Mouse (Mus musculus): ENCODE measurements around the gene Ndufb3. TPM values are rescaled to one million over a fixed set of nuclear protein-coding genes. Genes with fewer than 3 reads are reported as not detected.
"Not testable (repeated sequence)": the region's sequence is repeated elsewhere in the genome, so short reads cannot be mapped to it uniquely, and the experiment has no call there.

Ndufb3 gene
- polyA plus RNA-seq, 1 experiment from 2014 or later: 85.7 TPM

- no peaks in the 10 kb centered on the region for H3K79me2 ChIP-seq (ENCODE audit: inconsistent target)
- no peak overlapping the region for H3K4me3 ChIP-seq (ENCODE audit: inconsistent target)
- H3K27ac ChIP-seq: no peak overlapping the region
- H3K36me3 ChIP-seq (ENCODE audit: inconsistent target): no peaks in the 10 kb centered on the region
- WGBS (ENCODE audit: missing documents): 17% methylated on average over 4 of the region's 4 CpGs
Observed at GRCm38 (mm10) chr1:58603738-58604137, 17.6 kb downstream of the Ndufb3 start.

- H3K79me2 ChIP-seq (ENCODE audit: inconsistent target); H3K27ac ChIP-seq; H3K4me3 ChIP-seq (ENCODE audit: inconsistent target); H3K36me3 ChIP-seq (ENCODE audit: inconsistent target): not testable (repeated sequence)
- WGBS (ENCODE audit: missing documents): 98% methylated on average over 5 of the region's 5 CpGs
Observed at GRCm38 (mm10) chr1:58609591-58609990, 23.4 kb downstream of the Ndufb3 start.

- Histone ChIP-seq H3K79me2 (ENCODE audit: inconsistent target) (no peaks in the 10 kb centered on the region), H3K4me3 (ENCODE audit: inconsistent target) (no peak overlapping the region), H3K36me3 (ENCODE audit: inconsistent target) (no peaks in the 10 kb centered on the region), H3K27ac (no peak overlapping the region)
- WGBS (ENCODE audit: missing documents): 93% methylated on average over 1 of the region's 1 CpGs
Observed at GRCm38 (mm10) chr1:58610166-58610565, 24.0 kb downstream of the Ndufb3 start.

- no peak overlapping the region for H3K4me3 ChIP-seq (ENCODE audit: inconsistent target)
- no peaks in the 10 kb centered on the region for H3K79me2 ChIP-seq (ENCODE audit: inconsistent target)
- WGBS (ENCODE audit: missing documents): 38% methylated on average over 1 of the region's 1 CpGs
- H3K27ac ChIP-seq: no peak overlapping the region
- no peaks in the 10 kb centered on the region for H3K36me3 ChIP-seq (ENCODE audit: inconsistent target)
Observed at GRCm38 (mm10) chr1:58610611-58611010, 24.4 kb downstream of the Ndufb3 start.

GRCm38 (mm10) chr1:58613786-58614185 lies 27.6 kb downstream of the Ndufb3 start:
- WGBS (ENCODE audit: missing documents): 86% methylated on average over 6 of the region's 6 CpGs
- Histone ChIP-seq H3K4me3 (ENCODE audit: inconsistent target) (no peak overlapping the region), H3K36me3 (ENCODE audit: inconsistent target) (no peaks in the 10 kb centered on the region), H3K79me2 (ENCODE audit: inconsistent target) (no peaks in the 10 kb centered on the region), H3K27ac (no peak overlapping the region)

- H3K36me3 ChIP-seq (ENCODE audit: inconsistent target): no peaks in the 10 kb centered on the region
- WGBS (ENCODE audit: missing documents): 92% methylated on average over 3 of the region's 3 CpGs
Observed at GRCm38 (mm10) chr1:58614424-58614823, 28.2 kb downstream of the Ndufb3 start.

GRCm38 (mm10) chr1:58615146-58615545 lies 29.0 kb downstream of the Ndufb3 start:
- Histone ChIP-seq H3K36me3 (ENCODE audit: inconsistent target) (no peaks in the 10 kb centered on the region), H3K79me2 (ENCODE audit: inconsistent target) (no peaks in the 10 kb centered on the region), H3K27ac (no peak overlapping the region), H3K4me3 (ENCODE audit: inconsistent target) (no peak overlapping the region)
- 85% methylated on average over 4 of the region's 4 CpGs for WGBS (ENCODE audit: missing documents)

More at GRCm38 (mm10) chr1:58614424-58614823, 28.2 kb downstream of the Ndufb3 start:
- no peak overlapping the region for H3K4me3 ChIP-seq (ENCODE audit: inconsistent target)
- no peak overlapping the region for H3K27ac ChIP-seq
- H3K79me2 ChIP-seq (ENCODE audit: inconsistent target): no peaks in the 10 kb centered on the region

GRCm38 (mm10) chr1:58616176-58616575 lies 30.0 kb downstream of the Ndufb3 start:
- whole genome bisulfite sequencing (ENCODE audit: missing documents): 83% methylated on average over 3 of the region's 3 CpGs
- Histone ChIP-seq H3K36me3 (ENCODE audit: inconsistent target) (no peaks in the 10 kb centered on the region), H3K27ac (no peak overlapping the region)

GRCm38 (mm10) chr1:58617076-58617475 lies 30.9 kb downstream of the Ndufb3 start:
- Histone ChIP-seq H3K36me3 (ENCODE audit: inconsistent target) (no peaks in the 10 kb centered on the region), H3K79me2 (ENCODE audit: inconsistent target) (no peaks in the 10 kb centered on the region), H3K4me3 (ENCODE audit: inconsistent target) (no peak overlapping the region), H3K27ac (no peak overlapping the region)
- 95% methylated on average over 5 of the region's 5 CpGs for WGBS (ENCODE audit: missing documents)

More at GRCm38 (mm10) chr1:58616176-58616575, 30.0 kb downstream of the Ndufb3 start:
- no peaks in the 10 kb centered on the region for H3K79me2 ChIP-seq (ENCODE audit: inconsistent target)
- no peak overlapping the region for H3K4me3 ChIP-seq (ENCODE audit: inconsistent target)

GRCm38 (mm10) chr1:58617978-58618668 lies 31.9 kb downstream of the Ndufb3 start:
- Histone ChIP-seq H3K27ac (peak overlapping the region; percentile 83), H3K79me2 (ENCODE audit: inconsistent target) (no peaks in the 10 kb centered on the region), H3K36me3 (ENCODE audit: inconsistent target) (no peaks in the 10 kb centered on the region), H3K4me3 (ENCODE audit: inconsistent target) (no peak overlapping the region; the same call in 1 of the 2 replicates)
- WGBS (ENCODE audit: missing documents): 0% methylated on average over 6 of the region's 6 CpGs

- no peaks in the 10 kb centered on the region for H3K79me2 ChIP-seq (ENCODE audit: inconsistent target)
- peak overlapping the region; percentile 83 for H3K27ac ChIP-seq
- H3K4me3 ChIP-seq (ENCODE audit: inconsistent target): no peak overlapping the region
- no peaks in the 10 kb centered on the region for H3K36me3 ChIP-seq (ENCODE audit: inconsistent target)
- WGBS (ENCODE audit: missing documents): 92% methylated on average over 2 of the region's 2 CpGs
Observed at GRCm38 (mm10) chr1:58618766-58619165, 32.6 kb downstream of the Ndufb3 start.

GRCm38 (mm10) chr1:58621251-58621650 lies 35.1 kb downstream of the Ndufb3 start:
- Histone ChIP-seq H3K79me2 (ENCODE audit: inconsistent target) (no peaks in the 10 kb centered on the region), H3K27ac (no peak overlapping the region), H3K36me3 (ENCODE audit: inconsistent target) (no peaks in the 10 kb centered on the region), H3K4me3 (ENCODE audit: inconsistent target) (no peak overlapping the region)
- 97% methylated on average over 3 of the region's 3 CpGs for WGBS (ENCODE audit: missing documents)

- no peak overlapping the region for H3K4me3 ChIP-seq (ENCODE audit: inconsistent target)
- H3K36me3 ChIP-seq (ENCODE audit: inconsistent target): no peaks in the 10 kb centered on the region
- no peaks in the 10 kb centered on the region for H3K79me2 ChIP-seq (ENCODE audit: inconsistent target)
- WGBS (ENCODE audit: missing documents): 98% methylated on average over 7 of the region's 7 CpGs
- no peak overlapping the region for H3K27ac ChIP-seq
Observed at GRCm38 (mm10) chr1:58621996-58622748, 36.0 kb downstream of the Ndufb3 start.

- H3K36me3 ChIP-seq (ENCODE audit: inconsistent target); H3K27ac ChIP-seq; H3K4me3 ChIP-seq (ENCODE audit: inconsistent target); H3K79me2 ChIP-seq (ENCODE audit: inconsistent target): not testable (repeated sequence)
- WGBS (ENCODE audit: missing documents): 60% methylated on average over 1 of the region's 2 CpGs
Observed at GRCm38 (mm10) chr1:58628847-58629246, 42.7 kb downstream of the Ndufb3 start.
